Mouse (Mus musculus): Measurements from ENCODE around the gene Rgs7. TPM values are rescaled to one million over a fixed set of nuclear protein-coding genes. Genes with fewer than 3 reads are reported as not detected.

Gene Rgs7
- polyA plus RNA-seq, 1 experiment from 2014 or later, result 33.8 TPM

GRCm38 (mm10) chr1:175028716-175029204, 463.5 kb downstream of the Rgs7 start:
- H3K27ac ChIP-seq (replicated peaks; ENCODE audit: low read depth, low read length), result no peak overlapping the region
- ATAC-seq (ENCODE audit: low FRiP score, low TSS enrichment), result peak; percentile 56; the same call in 1 of the 2 replicates

GRCm38 (mm10) chr1:175028267-175028666, 464.0 kb downstream of the Rgs7 start:
- H3K9ac ChIP-seq (replicated peaks; ENCODE audit: low read length), result no peak overlapping the region
- no peak for ATAC-seq (ENCODE audit: low FRiP score, low TSS enrichment)
- no peak overlapping the region for H3K27ac ChIP-seq (replicated peaks; ENCODE audit: low read depth, low read length)
- H3K27me3 ChIP-seq (ENCODE audit: control insufficient read depth, insufficient read depth, low read length), result no peaks in the 10 kb centered on the region
- no peak overlapping the region for H3K4me3 ChIP-seq (replicated peaks; ENCODE audit: low read depth, low read length)
- no peaks in the 10 kb centered on the region; the same call in 1 of the 2 replicates for H3K4me1 ChIP-seq (ENCODE audit: control insufficient read depth, insufficient read depth, low read length)
- WGBS, result 19% methylated on average over 4 of the region's 4 CpGs
- H3K4me2 ChIP-seq (ENCODE audit: low read length), result no peak overlapping the region
- no peaks in the 10 kb centered on the region for H3K9me3 ChIP-seq (ENCODE audit: control insufficient read depth, low read length)
- H3K36me3 ChIP-seq (ENCODE audit: control insufficient read depth, insufficient read depth, low read length), result no peaks in the 10 kb centered on the region
- peak; percentile 14 for DNase-seq

More at GRCm38 (mm10) chr1:175028716-175029204, 463.5 kb downstream of the Rgs7 start:
- no peaks in the 10 kb centered on the region for H3K9me3 ChIP-seq (ENCODE audit: control insufficient read depth, low read length)
- no peak overlapping the region for H3K9ac ChIP-seq (replicated peaks; ENCODE audit: low read length)
- peak; percentile 36 for DNase-seq
- no peaks in the 10 kb centered on the region for H3K36me3 ChIP-seq (ENCODE audit: control insufficient read depth, insufficient read depth, low read length)
- no peak overlapping the region for H3K4me2 ChIP-seq (ENCODE audit: low read length)
- WGBS, result 16% methylated on average over 9 of the region's 9 CpGs
- H3K27me3 ChIP-seq (ENCODE audit: control insufficient read depth, insufficient read depth, low read length), result no peaks in the 10 kb centered on the region
- H3K4me3 ChIP-seq (replicated peaks; ENCODE audit: low read depth, low read length), result no peak overlapping the region
- H3K4me1 ChIP-seq (ENCODE audit: control insufficient read depth, insufficient read depth, low read length), result no peaks in the 10 kb centered on the region; the same call in 1 of the 2 replicates

GRCm38 (mm10) chr1:175025781-175026309, 466.5 kb downstream of the Rgs7 start:
- ATAC-seq (ENCODE audit: low FRiP score, low TSS enrichment) (no peak), DNase-seq (no peak)
- H3K27me3 ChIP-seq (ENCODE audit: control insufficient read depth, insufficient read depth, low read length), result no peaks in the 10 kb centered on the region
- no peaks in the 10 kb centered on the region for H3K9me3 ChIP-seq (ENCODE audit: control insufficient read depth, low read length)
- H3K4me1 ChIP-seq (ENCODE audit: control insufficient read depth, insufficient read depth, low read length), result no peaks in the 10 kb centered on the region; the same call in 1 of the 2 replicates
- H3K4me3 ChIP-seq (replicated peaks; ENCODE audit: low read depth, low read length), result no peak overlapping the region
- H3K36me3 ChIP-seq (ENCODE audit: control insufficient read depth, insufficient read depth, low read length), result no peaks in the 10 kb centered on the region
- no peak overlapping the region for H3K4me2 ChIP-seq (ENCODE audit: low read length)
- no peak overlapping the region for H3K27ac ChIP-seq (replicated peaks; ENCODE audit: low read depth, low read length)
- WGBS, result 78% methylated on average over 7 of the region's 7 CpGs
- H3K9ac ChIP-seq (replicated peaks; ENCODE audit: low read length), result no peak overlapping the region

- DNase-seq (no peak), ATAC-seq (ENCODE audit: low FRiP score, low TSS enrichment) (no peak)
- Histone ChIP-seq H3K9ac (replicated peaks; ENCODE audit: low read length) (no peak overlapping the region), H3K27me3 (ENCODE audit: control insufficient read depth, insufficient read depth, low read length) (no peaks in the 10 kb centered on the region), H3K36me3 (ENCODE audit: control insufficient read depth, insufficient read depth, low read length) (no peaks in the 10 kb centered on the region), H3K9me3 (ENCODE audit: control insufficient read depth, low read length) (no peaks in the 10 kb centered on the region), H3K4me3 (replicated peaks; ENCODE audit: low read depth, low read length) (no peak overlapping the region), H3K4me1 (ENCODE audit: control insufficient read depth, insufficient read depth, low read length) (no peaks in the 10 kb centered on the region; the same call in 1 of the 2 replicates), H3K4me2 (ENCODE audit: low read length) (no peak overlapping the region), H3K27ac (replicated peaks; ENCODE audit: low read depth, low read length) (no peak overlapping the region)
- WGBS, result 43% methylated on average over 1 of the region's 1 CpGs
These were observed 468.2 kb downstream of the Rgs7 start for GRCm38 (mm10) chr1:175024136-175024535.

Other genes starting within 250 kb of the Rgs7 start
- not detected in 2 replicates for gene Kmo, start 127.9 kb upstream of the Rgs7 start, polyA plus RNA-seq (2014; fragmentation: Nextera tagmentation; extraction: Ambion mirVana)
- gene Fh1, start 133.1 kb upstream of the Rgs7 start, polyA plus RNA-seq (2014; fragmentation: Nextera tagmentation; extraction: Ambion mirVana), result 81.5 and 87.7 TPM in 2 replicates
- gene Opn3, start 200.3 kb upstream of the Rgs7 start, polyA plus RNA-seq (2014; fragmentation: Nextera tagmentation; extraction: Ambion mirVana), result 6.3 and 6.5 TPM in 2 replicates
- gene Chml, start 200.4 kb upstream of the Rgs7 start, polyA plus RNA-seq (2014; fragmentation: Nextera tagmentation; extraction: Ambion mirVana), result 5.6 TPM in 2 replicates
- not detected in 2 replicates for gene Wdr64, start 206.1 kb upstream of the Rgs7 start, polyA plus RNA-seq (2014; fragmentation: Nextera tagmentation; extraction: Ambion mirVana)

All from midbrain, embryonic 14.5 days (tissue).